Mouse (Mus musculus): Measurements from ENCODE around the gene Mrps36. TPM values are rescaled to one million over a fixed set of nuclear protein-coding genes. Genes with fewer than 3 reads are reported as not detected.

Mrps36 gene
- 55.7 TPM for polyA plus RNA-seq (2017; shearing (Covaris generic))

DNA sequence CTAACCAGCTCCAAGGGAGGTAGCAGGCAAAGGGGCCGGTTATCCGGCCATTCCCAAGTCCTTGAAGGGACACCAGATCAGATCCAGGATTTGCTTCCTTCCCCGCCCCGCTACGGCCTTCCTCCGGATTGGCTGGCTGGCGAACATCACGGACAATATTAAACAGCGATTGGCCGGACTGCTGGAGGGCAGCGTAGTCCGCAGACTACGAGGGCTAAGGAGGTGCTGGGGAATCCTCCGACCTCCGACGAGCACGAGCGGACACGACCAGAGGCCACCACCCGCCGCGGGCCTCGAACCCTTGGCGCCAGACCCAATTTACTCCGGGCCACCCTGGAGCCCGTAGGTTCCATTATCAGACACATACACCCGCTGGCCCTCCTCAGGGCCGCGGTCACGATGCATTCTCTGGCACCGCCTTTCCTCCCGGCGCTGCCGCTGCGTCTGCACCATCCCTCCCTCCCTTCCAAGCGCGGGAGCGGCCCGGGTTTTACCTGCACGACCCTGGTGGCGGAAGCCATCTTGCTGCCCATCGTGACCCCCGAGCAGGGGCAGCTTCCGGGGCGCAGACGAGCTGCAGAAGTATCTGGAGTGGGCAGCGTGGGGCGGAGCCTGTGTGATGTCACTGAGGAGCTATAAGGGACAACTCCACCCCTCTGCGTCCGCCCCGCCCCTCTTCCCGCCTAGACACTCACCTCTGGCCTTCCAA is at the start of gene Mrps36:
Gene Mrps36 (minus strand): TSS at position 624 of the 709 bp plus-strand sequence.

DNA sequence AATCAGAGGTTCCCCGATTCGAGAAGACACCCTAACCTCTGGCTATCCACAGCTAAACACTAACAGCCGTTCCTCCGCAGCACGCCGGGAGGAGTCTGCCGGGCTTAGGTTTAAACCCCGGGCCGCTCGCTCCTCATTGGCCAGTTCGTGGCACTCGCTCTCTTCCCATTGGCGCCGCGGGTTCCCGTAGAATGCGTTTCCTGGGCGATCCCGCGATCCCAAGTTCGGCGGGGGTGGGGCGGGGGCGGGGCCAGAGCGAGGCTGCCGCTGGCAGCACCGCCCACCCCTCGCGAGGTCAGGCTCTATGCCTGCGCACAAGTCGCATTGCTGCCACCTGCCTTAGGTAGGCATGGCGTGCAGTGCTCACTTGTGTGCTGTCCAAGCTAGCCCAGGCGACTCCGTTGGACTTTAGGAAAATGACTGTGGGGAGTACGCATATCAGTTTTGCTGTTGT is 42.0 kb upstream of the Mrps36 start, which contains the start of gene Ccnb1:
Gene Ccnb1 (minus strand): TSS at position 157 of the 454 bp plus-strand sequence.

DNA sequence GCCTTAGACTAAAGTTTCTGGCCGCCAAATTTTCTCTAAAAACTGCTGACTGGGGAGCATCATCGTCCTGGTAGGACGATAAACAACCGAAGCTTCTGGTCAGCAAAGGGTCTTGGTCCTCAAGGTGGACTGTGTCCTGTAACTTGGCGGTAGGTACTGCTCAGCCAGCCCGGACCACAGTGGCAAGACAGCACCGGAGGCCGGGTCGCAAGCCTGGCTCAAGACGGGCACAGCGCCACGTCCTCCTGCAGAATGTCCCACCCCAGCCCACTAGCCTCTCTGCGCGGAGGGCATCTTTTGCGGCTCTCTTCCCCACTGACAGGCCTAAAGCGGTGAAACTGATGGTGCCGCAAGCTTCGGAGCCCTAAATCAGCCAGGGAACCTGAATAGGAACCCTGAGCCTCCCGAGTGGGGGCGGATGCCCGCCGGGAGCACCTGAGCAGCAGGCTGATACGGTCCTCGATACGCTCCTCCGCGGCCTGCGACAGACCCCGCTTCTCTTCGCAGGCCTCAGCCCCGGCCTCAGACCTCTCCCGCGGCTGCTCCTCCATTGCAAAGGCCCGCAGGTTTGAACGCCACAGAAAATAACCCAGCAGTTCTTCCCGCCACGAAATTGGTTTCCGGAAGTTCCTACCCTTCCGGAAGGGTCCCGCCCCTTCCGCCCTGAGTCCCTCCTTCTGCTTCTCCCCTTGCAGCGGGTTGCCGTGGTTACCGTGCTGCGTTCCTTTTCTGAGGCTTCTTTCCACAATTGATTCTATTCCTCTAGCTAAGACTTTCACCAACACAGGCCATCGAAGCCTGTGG is 31.0 kb upstream of the Mrps36 start, which contains the start of gene Cenph:
Gene Cenph (minus strand): TSS at position 648 of the 804 bp plus-strand sequence.

DNA sequence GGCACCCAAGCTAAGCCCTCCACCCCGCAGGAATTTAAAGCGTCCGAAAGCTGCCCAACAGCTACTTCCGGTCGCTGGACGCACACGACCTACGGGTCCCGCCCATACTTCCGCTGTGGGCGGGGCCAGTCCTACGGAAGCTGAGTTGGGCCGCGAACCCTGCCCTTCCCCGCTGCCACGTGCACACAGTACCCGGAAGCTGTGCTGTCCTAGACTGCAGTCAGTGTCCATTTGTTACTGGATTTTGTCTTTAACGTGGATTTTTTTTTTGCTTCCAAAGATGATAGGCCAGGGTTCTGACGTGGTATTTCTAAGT is 13.6 kb downstream of the Mrps36 start, which contains the start of gene Cdk7:
Gene Cdk7 (minus strand): TSS at position 79 of the 316 bp plus-strand sequence.

Other genes starting within 250 kb of the Mrps36 start
- gene Ocln, start 191.9 kb downstream of the Mrps36 start, polyA plus RNA-seq (2017; shearing (Covaris generic)), result 0.65 TPM
- gene Marveld2, start 127.7 kb downstream of the Mrps36 start, polyA plus RNA-seq (2017; shearing (Covaris generic)), result 9.6 TPM
- 84.3 TPM for gene Ak6, start 93.7 kb downstream of the Mrps36 start, polyA plus RNA-seq (2017; shearing (Covaris generic))
- gene Rad17, start 93.6 kb downstream of the Mrps36 start, polyA plus RNA-seq (2017; shearing (Covaris generic)), result 18.1 TPM
- gene Taf9, start 93.1 kb downstream of the Mrps36 start, polyA plus RNA-seq (2017; shearing (Covaris generic)), result 3.1 TPM
- 12.2 TPM for gene Ccdc125, start 74.9 kb downstream of the Mrps36 start, polyA plus RNA-seq (2017; shearing (Covaris generic))
- gene Cdk7, start 13.7 kb downstream of the Mrps36 start, polyA plus RNA-seq (2017; shearing (Covaris generic)), result 47.4 TPM
- 0.72 TPM for gene Cenph, start 31.2 kb upstream of the Mrps36 start, polyA plus RNA-seq (2017; shearing (Covaris generic))
- gene Ccnb1, start 41.9 kb upstream of the Mrps36 start, polyA plus RNA-seq (2017; shearing (Covaris generic)), result 3.8 TPM
- 55.4 TPM for gene Slc30a5, start 88.8 kb upstream of the Mrps36 start, polyA plus RNA-seq (2017; shearing (Covaris generic))

Measured in effector memory CD4-positive, alpha-beta T cell, adult 7 months (primary cell).